Mouse (Mus musculus): Measurements from ENCODE around the gene Dlgap5. TPM values are rescaled to one million over a fixed set of nuclear protein-coding genes. Genes with fewer than 3 reads are reported as not detected.

Gene Dlgap5
- polyA plus RNA-seq, 1 experiment from 2014 or later = 72.4 TPM

GRCm38 (mm10) chr14:47361899-47362298 lies 56.3 kb downstream of the Dlgap5 start:
- 85% methylated on average over 9 of the region's 9 CpGs for WGBS
- H3K4me3 ChIP-seq = no peak overlapping the region
- no peak overlapping the region for H3K27ac ChIP-seq (replicated peaks)
- H3K36me3 ChIP-seq (replicated peaks) = no peaks in the 10 kb centered on the region
- peaks cover 7% of the 10 kb centered on the region; the same call in 1 of the 2 replicates for H3K27me3 ChIP-seq (replicated peaks; ENCODE audit: low read depth, poor library complexity, severe bottlenecking)
- no peak for DNase-seq (ENCODE audit: low spot score)
- H3K4me1 ChIP-seq = peaks cover 8% of the 10 kb centered on the region
- H3K9me3 ChIP-seq = no peaks in the 10 kb centered on the region

GRCm38 (mm10) chr14:47361418-47361817 lies 56.8 kb downstream of the Dlgap5 start:
- no peak for DNase-seq (ENCODE audit: low spot score)
- WGBS = 91% methylated on average over 2 of the region's 2 CpGs

GRCm38 (mm10) chr14:47359610-47360009 lies 58.6 kb downstream of the Dlgap5 start:
- WGBS = 80% methylated on average over 3 of the region's 3 CpGs
- Histone ChIP-seq H3K27me3 (replicated peaks; ENCODE audit: low read depth, poor library complexity, severe bottlenecking) (0 out of 2 replicates have a peak, but pooled peaks cover under 1% of the 10 kb centered on the region), H3K36me3 (replicated peaks) (no peaks in the 10 kb centered on the region), H3K27ac (replicated peaks) (no peak overlapping the region), H3K4me3 (no peak overlapping the region), H3K9me3 (no peaks in the 10 kb centered on the region), H3K4me1 (peaks cover under 1% of the 10 kb centered on the region; the same call in 1 of the 2 replicates)
- DNase-seq (ENCODE audit: low spot score) = no peak

More at GRCm38 (mm10) chr14:47361418-47361817, 56.8 kb downstream of the Dlgap5 start:
- Histone ChIP-seq H3K27ac (replicated peaks) (no peak overlapping the region), H3K4me1 (peaks cover 7% of the 10 kb centered on the region), H3K36me3 (replicated peaks) (no peaks in the 10 kb centered on the region), H3K9me3 (no peaks in the 10 kb centered on the region), H3K27me3 (replicated peaks; ENCODE audit: low read depth, poor library complexity, severe bottlenecking) (peaks cover 7% of the 10 kb centered on the region; the same call in 1 of the 2 replicates), H3K4me3 (no peak overlapping the region)

- 83% methylated on average over 3 of the region's 3 CpGs for WGBS
- Histone ChIP-seq H3K27me3 (replicated peaks; ENCODE audit: low read depth, poor library complexity, severe bottlenecking) (no peaks in the 10 kb centered on the region), H3K36me3 (replicated peaks) (no peaks in the 10 kb centered on the region), H3K9me3 (no peaks in the 10 kb centered on the region), H3K4me1 (no peaks in the 10 kb centered on the region), H3K4me3 (no peak overlapping the region), H3K27ac (replicated peaks) (no peak overlapping the region)
- no peak for DNase-seq (ENCODE audit: low spot score)
Measured at GRCm38 (mm10) chr14:47356622-47357021, 61.6 kb downstream of the Dlgap5 start.

- H3K27ac ChIP-seq (replicated peaks) = no peak overlapping the region
- no peaks in the 10 kb centered on the region for H3K36me3 ChIP-seq (replicated peaks)
- no peaks in the 10 kb centered on the region for H3K4me1 ChIP-seq
- H3K27me3 ChIP-seq (replicated peaks; ENCODE audit: low read depth, poor library complexity, severe bottlenecking) = no peaks in the 10 kb centered on the region
- H3K9me3 ChIP-seq = no peaks in the 10 kb centered on the region
- H3K4me3 ChIP-seq = no peak overlapping the region
- 76% methylated on average over 5 of the region's 5 CpGs for WGBS
- no peak for DNase-seq (ENCODE audit: low spot score)
Measured at GRCm38 (mm10) chr14:47354948-47355347, 63.3 kb downstream of the Dlgap5 start.

- no peaks in the 10 kb centered on the region for H3K27me3 ChIP-seq (replicated peaks; ENCODE audit: low read depth, poor library complexity, severe bottlenecking)
- no peaks in the 10 kb centered on the region for H3K9me3 ChIP-seq
- 71% methylated on average over 8 of the region's 8 CpGs for WGBS
- no peaks in the 10 kb centered on the region for H3K36me3 ChIP-seq (replicated peaks)
- no peak overlapping the region for H3K27ac ChIP-seq (replicated peaks)
- peak; percentile 32 for DNase-seq (ENCODE audit: low spot score)
- H3K4me3 ChIP-seq = no peak overlapping the region
- no peaks in the 10 kb centered on the region for H3K4me1 ChIP-seq
Measured at GRCm38 (mm10) chr14:47354111-47354577, 64.1 kb downstream of the Dlgap5 start.

GRCm38 (mm10) chr14:47353240-47353639 lies 65.0 kb downstream of the Dlgap5 start:
- H3K4me1 ChIP-seq = no peaks in the 10 kb centered on the region
- no peaks in the 10 kb centered on the region for H3K36me3 ChIP-seq (replicated peaks)
- 84% methylated on average over 4 of the region's 4 CpGs for WGBS
- no peaks in the 10 kb centered on the region for H3K27me3 ChIP-seq (replicated peaks; ENCODE audit: low read depth, poor library complexity, severe bottlenecking)
- no peaks in the 10 kb centered on the region for H3K9me3 ChIP-seq
- H3K4me3 ChIP-seq = no peak overlapping the region
- no peak overlapping the region for H3K27ac ChIP-seq (replicated peaks)
- DNase-seq (ENCODE audit: low spot score) = no peak

- DNase-seq (ENCODE audit: low spot score) = no peak
- H3K27me3 ChIP-seq (replicated peaks; ENCODE audit: low read depth, poor library complexity, severe bottlenecking) = no peaks in the 10 kb centered on the region
- H3K4me3 ChIP-seq = no peak overlapping the region
- no peaks in the 10 kb centered on the region for H3K9me3 ChIP-seq
- H3K4me1 ChIP-seq = no peaks in the 10 kb centered on the region
- H3K36me3 ChIP-seq (replicated peaks) = no peaks in the 10 kb centered on the region
- H3K27ac ChIP-seq (replicated peaks) = no peak overlapping the region
- 90% methylated on average over 10 of the region's 10 CpGs for WGBS
Measured at GRCm38 (mm10) chr14:47352272-47352671, 65.9 kb downstream of the Dlgap5 start.

- no peaks in the 10 kb centered on the region for H3K9me3 ChIP-seq
- WGBS = 89% methylated on average over 2 of the region's 2 CpGs
- no peak overlapping the region for H3K4me3 ChIP-seq
- no peak overlapping the region for H3K27ac ChIP-seq (replicated peaks)
- DNase-seq (ENCODE audit: low spot score) = no peak
- H3K4me1 ChIP-seq = no peaks in the 10 kb centered on the region
- no peaks in the 10 kb centered on the region for H3K27me3 ChIP-seq (replicated peaks; ENCODE audit: low read depth, poor library complexity, severe bottlenecking)
- no peaks in the 10 kb centered on the region for H3K36me3 ChIP-seq (replicated peaks)
Measured at GRCm38 (mm10) chr14:47350974-47351373, 67.2 kb downstream of the Dlgap5 start.

- H3K4me3 ChIP-seq = no peak overlapping the region
- no peak for DNase-seq (ENCODE audit: low spot score)
- H3K4me1 ChIP-seq = no peaks in the 10 kb centered on the region
- H3K27ac ChIP-seq (replicated peaks) = no peak overlapping the region
- H3K27me3 ChIP-seq (replicated peaks; ENCODE audit: low read depth, poor library complexity, severe bottlenecking) = no peaks in the 10 kb centered on the region
- no peaks in the 10 kb centered on the region for H3K36me3 ChIP-seq (replicated peaks)
- no peaks in the 10 kb centered on the region for H3K9me3 ChIP-seq
- 90% methylated on average over 1 of the region's 1 CpGs for WGBS
Measured at GRCm38 (mm10) chr14:47346715-47347114, 71.5 kb downstream of the Dlgap5 start.

- no peak overlapping the region for H3K4me3 ChIP-seq
- no peaks in the 10 kb centered on the region for H3K36me3 ChIP-seq (replicated peaks)
- WGBS = 59% methylated on average over 4 of the region's 4 CpGs
- no peak for DNase-seq (ENCODE audit: low spot score)
- H3K9me3 ChIP-seq = no peaks in the 10 kb centered on the region
- H3K4me1 ChIP-seq = no peaks in the 10 kb centered on the region
- H3K27me3 ChIP-seq (replicated peaks; ENCODE audit: low read depth, poor library complexity, severe bottlenecking) = no peaks in the 10 kb centered on the region
- H3K27ac ChIP-seq (replicated peaks) = no peak overlapping the region
Measured at GRCm38 (mm10) chr14:47341811-47342291, 76.4 kb downstream of the Dlgap5 start.

- Histone ChIP-seq H3K27ac (replicated peaks) (no peak overlapping the region), H3K4me3 (no peak overlapping the region)
- 86% methylated on average over 10 of the region's 10 CpGs for WGBS
Measured at GRCm38 (mm10) chr14:47340231-47340925, 77.8 kb downstream of the Dlgap5 start.

More at GRCm38 (mm10) chr14:47340231-47340925, 77.8 kb downstream of the Dlgap5 start:
- no peak for DNase-seq (ENCODE audit: low spot score)
- Histone ChIP-seq H3K27me3 (replicated peaks; ENCODE audit: low read depth, poor library complexity, severe bottlenecking) (no peaks in the 10 kb centered on the region), H3K36me3 (replicated peaks) (no peaks in the 10 kb centered on the region), H3K4me1 (no peaks in the 10 kb centered on the region), H3K9me3 (no peaks in the 10 kb centered on the region)

All from embryonic facial prominence, embryonic 10.5 days (tissue).